In the genomic region with DNA sequence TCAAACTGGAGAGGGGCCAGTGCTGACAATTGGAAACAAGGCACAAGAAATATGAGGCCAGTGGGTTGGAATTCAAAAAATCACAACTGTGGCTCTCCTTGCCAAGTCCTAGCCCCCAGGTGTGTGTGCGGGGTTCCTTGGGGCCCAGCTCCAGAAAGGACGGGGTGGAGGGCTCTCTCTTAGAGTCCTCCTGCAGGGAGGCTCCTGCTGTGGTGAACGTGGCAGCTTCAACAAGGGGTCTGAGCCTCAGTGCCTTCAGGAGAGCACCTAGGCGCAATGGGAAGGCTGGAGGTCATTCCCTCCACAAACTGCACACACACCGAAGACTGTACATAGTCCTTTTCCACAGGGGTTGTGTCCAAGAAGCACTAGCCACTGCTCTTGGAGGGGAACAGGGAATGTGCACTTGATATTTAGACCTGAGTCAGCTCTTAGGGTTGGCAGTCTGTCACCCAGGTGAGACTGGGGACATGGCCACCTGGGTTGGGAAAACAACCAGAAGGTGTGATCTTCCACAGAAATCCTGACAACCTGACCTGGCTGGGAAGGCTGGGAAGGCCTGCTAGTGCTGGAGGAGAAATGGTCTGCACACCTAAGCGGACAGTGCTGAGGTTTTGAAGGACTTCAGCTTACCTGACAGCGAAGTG, we compare ENCODE assay signal across 13 mouse cellular contexts. TPM values are rescaled to one million over a fixed set of nuclear protein-coding genes. Genes with fewer than 3 reads are reported as not detected.
A peak's percentile ranks its signal among the peaks of the same experiment; 100 is the strongest.
DNase-seq lines count a peak whose midpoint lies in the region; ATAC-seq lines count a peak whose summit lies in the region.
"Had no signal": no experiment of that assay in that cellular context is flagged by ENCODE, and none has a peak within 500 bp of the region (broad histone marks: within the 10 kb centered on the region; RNA-seq: fewer than 3 reads in every experiment).

No protein-coding gene starts in this region.

- peak overlapping the region; percentile 48 for H3K27ac ChIP-seq in heart, embryonic 13.5 days (replicated peaks)
- H3K27ac ChIP-seq in heart, embryonic 11.5 days (ENCODE audit: low read depth, low read length): no peak overlapping the region
- peak overlapping the region; percentile 89 for H3K27ac ChIP-seq in forebrain, embryonic 14.5 days (ENCODE audit: low read depth, low read length)
- H3K27ac ChIP-seq in midbrain, embryonic 14.5 days (replicated peaks; ENCODE audit: low read depth, low read length): peak overlapping the region; percentile 67
- H3K27ac ChIP-seq: gastrocnemius, adult 2 months had no signal

- peak; percentile 57 to 61 for DNase-seq in cerebellum, postnatal 25 days
- no peak for DNase-seq in forebrain, embryonic 14.5 days (ENCODE audit: low spot score)
- no peak for DNase-seq in midbrain, embryonic 14.5 days
- no peak for DNase-seq in lung, adult 18-20 months
- DNase-seq: gastrocnemius, adult 2 months; kidney, adult 11 months; thymus, postnatal 4 days had no signal

- H3K27me3 ChIP-seq in heart, embryonic 13.5 days (replicated peaks): no peaks in the 10 kb centered on the region
- no peaks in the 10 kb centered on the region for H3K27me3 ChIP-seq in heart, embryonic 11.5 days (ENCODE audit: control insufficient read depth, insufficient read depth, low read length)
- no peaks in the 10 kb centered on the region for H3K27me3 ChIP-seq in forebrain, embryonic 14.5 days (replicated peaks; ENCODE audit: control insufficient read depth, insufficient read depth, low read length)
- H3K27me3 ChIP-seq in midbrain, embryonic 14.5 days (ENCODE audit: control insufficient read depth, insufficient read depth, low read length): no peaks in the 10 kb centered on the region

- H3K4me3 ChIP-seq in heart, embryonic 13.5 days: no peak overlapping the region
- H3K4me3 ChIP-seq in heart, embryonic 11.5 days (ENCODE audit: low read depth, low read length): no peak overlapping the region
- no peak overlapping the region for H3K4me3 ChIP-seq in forebrain, embryonic 14.5 days (ENCODE audit: low read depth, low read length)
- no peak overlapping the region for H3K4me3 ChIP-seq in midbrain, embryonic 14.5 days (replicated peaks; ENCODE audit: low read depth, low read length)
- H3K4me3 ChIP-seq: gastrocnemius, adult 2 months had no signal

- H3K4me2 ChIP-seq in heart, embryonic 13.5 days: 0 out of 2 replicates have a peak overlapping the region, but pooled peaks have one; percentile 27
- H3K4me2 ChIP-seq in heart, embryonic 11.5 days: no peak overlapping the region
- peak overlapping the region; percentile 24; the same call in 1 of the 2 replicates for H3K4me2 ChIP-seq in forebrain, embryonic 14.5 days (ENCODE audit: low read length)
- no peak overlapping the region for H3K4me2 ChIP-seq in midbrain, embryonic 14.5 days (ENCODE audit: low read length)

- H3K9me3 ChIP-seq in heart, embryonic 13.5 days: no peaks in the 10 kb centered on the region
- no peaks in the 10 kb centered on the region for H3K9me3 ChIP-seq in heart, embryonic 11.5 days (replicated peaks; ENCODE audit: control insufficient read depth, low read length)
- H3K9me3 ChIP-seq in forebrain, embryonic 14.5 days (replicated peaks; ENCODE audit: control insufficient read depth, low read length): no peaks in the 10 kb centered on the region
- H3K9me3 ChIP-seq in midbrain, embryonic 14.5 days (ENCODE audit: control insufficient read depth, low read length): no peaks in the 10 kb centered on the region

- no peak for ATAC-seq in heart, embryonic 13.5 days (ENCODE audit: extremely low read depth, insufficient number of reproducible peaks, low FRiP score, low TSS enrichment)
- no peak for ATAC-seq in heart, embryonic 11.5 days (replicated peaks; ENCODE audit: insufficient number of reproducible peaks, low FRiP score, low TSS enrichment)
- peak; percentile 50 for ATAC-seq in forebrain, embryonic 14.5 days
- no peak for ATAC-seq in midbrain, embryonic 14.5 days (ENCODE audit: low FRiP score, low TSS enrichment)
- no peak for ATAC-seq in inflammation-experienced regulatory T-cells, adult 6 months
- ATAC-seq: lung, postnatal 0 days had no signal

- 0 out of 2 replicates have a peak overlapping the region, but pooled peaks have one; percentile 20 for H3K9ac ChIP-seq in heart, embryonic 13.5 days
- no peak overlapping the region for H3K9ac ChIP-seq in heart, embryonic 11.5 days (ENCODE audit: low read depth, low read length)
- peak overlapping the region; percentile 17; the same call in 1 of the 2 replicates for H3K9ac ChIP-seq in forebrain, embryonic 14.5 days (ENCODE audit: low read length)
- no peak overlapping the region for H3K9ac ChIP-seq in midbrain, embryonic 14.5 days (replicated peaks; ENCODE audit: low read length)

- peaks cover 83% of the 10 kb centered on the region for H3K36me3 ChIP-seq in heart, embryonic 13.5 days
- H3K36me3 ChIP-seq in heart, embryonic 11.5 days (ENCODE audit: control insufficient read depth, insufficient read depth, low read length): peaks cover 18% of the 10 kb centered on the region
- H3K36me3 ChIP-seq in forebrain, embryonic 14.5 days (ENCODE audit: control insufficient read depth, insufficient read depth, low read length): peaks cover 33% of the 10 kb centered on the region
- H3K36me3 ChIP-seq in midbrain, embryonic 14.5 days (ENCODE audit: control insufficient read depth, insufficient read depth, low read length): peaks cover 33% of the 10 kb centered on the region

- H3K4me1 ChIP-seq in heart, embryonic 13.5 days: peaks cover 28% of the 10 kb centered on the region
- peaks cover 13% of the 10 kb centered on the region for H3K4me1 ChIP-seq in heart, embryonic 11.5 days (ENCODE audit: control insufficient read depth, insufficient read depth, low read length)
- H3K4me1 ChIP-seq in forebrain, embryonic 14.5 days (ENCODE audit: control insufficient read depth, insufficient read depth, low read length): peaks cover 30% of the 10 kb centered on the region
- H3K4me1 ChIP-seq in midbrain, embryonic 14.5 days (ENCODE audit: control insufficient read depth, insufficient read depth, low read length): peaks cover 16% of the 10 kb centered on the region

- WGBS in heart, embryonic 13.5 days: 80% methylated on average over 7 of the region's 7 CpGs
- WGBS in heart, embryonic 11.5 days (ENCODE audit: insufficient replicate concordance): 86% methylated on average over 7 of the region's 7 CpGs
- WGBS in forebrain, embryonic 14.5 days: 62% methylated on average over 7 of the region's 7 CpGs
- WGBS in midbrain, embryonic 14.5 days: 87% methylated on average over 7 of the region's 7 CpGs

RNA-seq across cellular contexts. Expression of gene Fbxw8, which starts 46.3 kb away (rescaled TPM):
- polyA plus RNA-seq in heart, embryonic 13.5 days (2015; fragmentation: Nextera tagmentation; extraction: Ambion mirVana): 21.5 and 22.0 TPM in 2 replicates
- 16.8 and 18.6 TPM in 2 replicates for polyA plus RNA-seq in heart, embryonic 11.5 days (2014; fragmentation: Nextera tagmentation; extraction: Ambion mirVana)
- polyA plus RNA-seq in forebrain, embryonic 14.5 days (2014; fragmentation: Nextera tagmentation; extraction: Ambion mirVana): 17.1 and 19.5 TPM in 2 replicates
- polyA plus RNA-seq in midbrain, embryonic 14.5 days (2014; fragmentation: Nextera tagmentation; extraction: Ambion mirVana): 21.4 and 21.6 TPM in 2 replicates
- polyA plus RNA-seq in inflammation-experienced regulatory T-cells, adult 6 months (2017; shearing (Covaris generic)): 1 to 10 TPM; 3.2 to 3.5 (median 3.3) TPM

RNA-seq across cellular contexts. Expression of gene Hrk, which starts 55.5 kb away (rescaled TPM):
- not detected in 2 replicates for polyA plus RNA-seq in heart, embryonic 13.5 days (2015; fragmentation: Nextera tagmentation; extraction: Ambion mirVana)
- not detected in 2 replicates for polyA plus RNA-seq in heart, embryonic 11.5 days (2014; fragmentation: Nextera tagmentation; extraction: Ambion mirVana)
- polyA plus RNA-seq in forebrain, embryonic 14.5 days (2014; fragmentation: Nextera tagmentation; extraction: Ambion mirVana): 1.1 and 1.7 TPM in 2 replicates
- polyA plus RNA-seq in midbrain, embryonic 14.5 days (2014; fragmentation: Nextera tagmentation; extraction: Ambion mirVana): 1.4 and 2.9 TPM in 2 replicates
- polyA plus RNA-seq in inflammation-experienced regulatory T-cells, adult 6 months (2017; shearing (Covaris generic)): under 1 TPM in 1 of 3 experiments, not detected in 2; 0.54 TPM
- polyA plus RNA-seq: large intestine, adult 2 months; small intestine, adult 2 months had no signal

Comparison
In these comparisons a context has a peak if more than half of its experiments do, and no peak if none do; other contexts are left out.
1. H3K4me2 ChIP-seq: peak in heart, embryonic 13.5 days (single experiment) and forebrain, embryonic 14.5 days (single experiment); none in heart, embryonic 11.5 days (single experiment) and midbrain, embryonic 14.5 days (single experiment).
2. H3K9ac ChIP-seq: peak in heart, embryonic 13.5 days (single experiment) and forebrain, embryonic 14.5 days (single experiment); none in heart, embryonic 11.5 days (single experiment) and midbrain, embryonic 14.5 days (single experiment).
3. DNase-seq: peak in cerebellum, postnatal 25 days (2 of 2); none in forebrain, embryonic 14.5 days (single experiment), midbrain, embryonic 14.5 days (single experiment) and lung, adult 18-20 months (0 of 2).